Mouse (Mus musculus): ENCODE measurements around the gene Park7. TPM values are rescaled to one million over a fixed set of nuclear protein-coding genes. Genes with fewer than 3 reads are reported as not detected.
"Not testable (repeated sequence)": the region's sequence is repeated elsewhere in the genome, so short reads cannot be mapped to it uniquely, and the experiment has no call there.

The Park7 gene
- total and polyA plus RNA-seq, 2 experiments from 2014 or later: 135 to 449 TPM

DNA sequence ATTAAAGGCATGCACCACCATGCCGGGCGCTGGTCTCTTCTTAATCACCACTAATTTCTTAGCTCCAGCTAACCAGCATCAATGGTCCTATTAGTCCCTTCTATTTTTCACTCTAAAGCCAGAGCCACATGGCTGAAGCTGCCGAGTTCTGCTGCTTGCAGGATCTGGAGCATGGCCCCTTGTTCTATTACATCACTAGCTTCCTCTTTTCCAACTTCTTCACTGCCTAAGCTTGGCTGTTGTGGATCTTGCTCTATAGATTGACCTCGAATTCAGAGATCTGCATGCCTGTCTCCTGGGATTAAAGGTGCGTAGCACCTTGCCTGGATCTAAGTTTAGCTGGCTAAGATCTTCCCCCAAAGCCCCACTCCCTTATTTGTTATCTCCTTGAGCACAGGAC lies 31.6 kb downstream of the Park7 start:
- Histone ChIP-seq H3K27me3 (ENCODE audit: insufficient read depth, low read length) (no peaks in the 10 kb centered on the region), H3K4me1 (ENCODE audit: insufficient read depth, low read length) (no peaks in the 10 kb centered on the region), H3K4me2 (ENCODE audit: low read depth, low read length) (no peak overlapping the region), H3K9me3 (ENCODE audit: low read length) (peaks cover 17% of the 10 kb centered on the region), H3K36me3 (ENCODE audit: insufficient read depth, low read length) (no peaks in the 10 kb centered on the region), H3K27ac (no peak overlapping the region), H3K9ac (replicated peaks; ENCODE audit: low read length) (no peak overlapping the region), H3K4me3 (ENCODE audit: low read length) (no peak overlapping the region)
- DNase-seq (ENCODE audit: low spot score) (no peak), ATAC-seq (no peak)
- WGBS: 92% methylated on average over 5 of the region's 5 CpGs
- TF ChIP-seq CTCF (IDR thresholded peaks at IDR 0.05; ENCODE audit: low read depth): no peak

DNA sequence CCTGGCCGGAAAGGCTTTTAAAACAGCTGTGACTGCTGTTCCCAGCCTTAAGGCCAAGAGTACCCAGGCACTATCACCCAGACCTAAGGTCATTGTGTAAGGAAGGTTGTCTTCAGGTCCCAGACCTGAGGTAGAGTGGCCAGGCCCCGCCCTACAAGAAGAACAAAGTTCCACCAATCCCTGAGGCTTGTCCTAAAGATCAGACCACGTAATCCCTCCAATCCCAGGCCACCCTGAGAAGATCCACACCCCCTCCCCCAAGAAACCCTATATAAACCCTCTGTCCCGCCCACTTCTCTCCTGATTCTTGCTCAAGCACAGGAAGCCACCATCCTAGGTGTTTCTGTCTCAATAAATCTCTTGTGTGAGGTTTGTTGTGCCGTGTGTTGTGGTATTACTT lies 33.9 kb downstream of the Park7 start:
- H3K4me2 ChIP-seq (ENCODE audit: low read depth, low read length): no peak overlapping the region
- ATAC-seq (no peak), DNase-seq (ENCODE audit: low spot score) (no peak)
- H3K4me1 ChIP-seq (ENCODE audit: insufficient read depth, low read length): no peaks in the 10 kb centered on the region
- H3K27ac ChIP-seq: no peak overlapping the region
- TF ChIP-seq CTCF (IDR thresholded peaks at IDR 0.05; ENCODE audit: low read depth): no peak
- WGBS: 90% methylated on average over 5 of the region's 5 CpGs
- no peaks in the 10 kb centered on the region for H3K36me3 ChIP-seq (ENCODE audit: insufficient read depth, low read length)
- H3K27me3 ChIP-seq (ENCODE audit: insufficient read depth, low read length): no peaks in the 10 kb centered on the region
- H3K9me3 ChIP-seq (ENCODE audit: low read length): peaks cover 17% of the 10 kb centered on the region
- H3K4me3 ChIP-seq (ENCODE audit: low read length): no peak overlapping the region
- H3K9ac ChIP-seq (replicated peaks; ENCODE audit: low read length): no peak overlapping the region

DNA sequence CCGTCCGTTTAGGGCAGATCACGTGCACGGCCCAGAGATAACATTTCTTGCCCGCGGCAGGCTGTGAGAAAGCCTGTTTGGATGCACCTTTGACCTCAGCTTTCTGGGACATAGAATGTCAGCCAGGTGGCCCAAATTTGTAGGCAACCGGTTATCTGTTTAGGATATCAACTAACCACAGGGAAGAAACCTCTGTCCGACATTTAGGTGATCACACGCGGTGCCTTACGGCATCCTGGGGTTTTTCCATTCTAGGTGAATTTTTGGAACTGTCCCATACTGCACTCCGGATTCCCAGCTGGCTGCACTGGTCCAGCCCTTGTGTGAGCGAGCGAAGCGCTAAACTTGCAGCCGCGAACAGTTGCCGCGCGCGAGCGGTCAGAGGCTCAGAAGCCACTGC lies 34.6 kb downstream of the Park7 start:
- Histone ChIP-seq H3K27ac (no peak overlapping the region), H3K4me1 (ENCODE audit: insufficient read depth, low read length) (no peaks in the 10 kb centered on the region), H3K9ac (replicated peaks; ENCODE audit: low read length) (no peak overlapping the region), H3K4me2 (ENCODE audit: low read depth, low read length) (no peak overlapping the region), H3K4me3 (ENCODE audit: low read length) (no peak overlapping the region), H3K36me3 (ENCODE audit: insufficient read depth, low read length) (no peaks in the 10 kb centered on the region), H3K9me3 (ENCODE audit: low read length) (peaks cover 17% of the 10 kb centered on the region), H3K27me3 (ENCODE audit: insufficient read depth, low read length) (no peaks in the 10 kb centered on the region)
- 96% methylated on average over 22 of the region's 22 CpGs for WGBS
- no peak for TF ChIP-seq CTCF (IDR thresholded peaks at IDR 0.05; ENCODE audit: low read depth)
- no peak for DNase-seq (ENCODE audit: low spot score)
- no peak for ATAC-seq

DNA sequence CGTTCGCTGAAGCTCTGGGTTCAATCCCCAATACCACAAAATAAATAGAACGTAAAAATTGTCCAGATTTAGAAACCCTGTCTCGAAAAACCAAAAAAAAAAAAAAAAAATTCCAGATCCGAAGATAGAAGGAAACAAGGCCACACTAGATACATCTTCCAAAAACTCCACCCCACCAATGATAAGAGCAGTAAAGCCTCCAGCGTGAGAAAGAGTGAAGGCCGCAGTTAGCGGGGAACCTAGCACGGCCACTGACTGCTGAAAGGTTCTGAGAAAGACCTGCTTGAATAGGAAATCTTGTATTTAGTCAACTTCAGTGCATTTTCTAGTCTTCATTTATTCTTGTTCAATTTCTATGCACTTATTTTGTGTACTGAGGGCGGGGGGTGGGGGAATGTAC lies 38.8 kb downstream of the Park7 start:
- 86% methylated on average over 10 of the region's 10 CpGs for WGBS
- H3K4me2 ChIP-seq (ENCODE audit: low read depth, low read length): no peak overlapping the region
- H3K9ac ChIP-seq (replicated peaks; ENCODE audit: low read length): no peak overlapping the region
- H3K27ac ChIP-seq: no peak overlapping the region
- DNase-seq (ENCODE audit: low spot score) (no peak), ATAC-seq (no peak)
- H3K4me1 ChIP-seq (ENCODE audit: insufficient read depth, low read length): peaks cover 8% of the 10 kb centered on the region; the same call in 1 of the 2 replicates
- no peak for TF ChIP-seq CTCF (IDR thresholded peaks at IDR 0.05; ENCODE audit: low read depth)
- H3K27me3 ChIP-seq (ENCODE audit: insufficient read depth, low read length): no peaks in the 10 kb centered on the region
- H3K9me3 ChIP-seq (ENCODE audit: low read length): peaks cover 17% of the 10 kb centered on the region
- H3K36me3 ChIP-seq (ENCODE audit: insufficient read depth, low read length): no peaks in the 10 kb centered on the region
- no peak overlapping the region for H3K4me3 ChIP-seq (ENCODE audit: low read length)

DNA sequence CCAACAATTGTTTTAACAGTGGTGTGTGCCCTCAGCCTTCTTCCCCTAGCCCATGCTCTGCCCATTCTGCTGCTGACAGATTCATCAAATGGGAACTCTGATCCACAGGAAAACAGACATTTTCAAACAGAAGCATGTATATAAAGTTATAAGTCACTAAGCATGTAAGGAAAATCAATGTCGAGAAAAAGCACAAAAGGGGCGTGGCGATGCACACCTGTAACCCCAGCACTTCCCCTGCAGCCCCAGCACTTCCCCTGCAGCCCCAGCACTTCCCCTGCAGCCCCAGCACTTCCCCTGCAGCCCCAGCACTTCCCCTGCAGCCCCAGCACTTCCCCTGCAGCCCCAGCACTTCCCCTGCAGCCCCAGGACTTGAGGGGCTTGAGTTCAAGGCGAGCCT lies 39.8 kb downstream of the Park7 start:
- not testable (repeated sequence) for ATAC-seq; H3K27me3 ChIP-seq (ENCODE audit: insufficient read depth, low read length); H3K9ac ChIP-seq (replicated peaks; ENCODE audit: low read length); DNase-seq (ENCODE audit: low spot score); H3K4me3 ChIP-seq (ENCODE audit: low read length); H3K4me1 ChIP-seq (ENCODE audit: insufficient read depth, low read length); H3K27ac ChIP-seq; H3K4me2 ChIP-seq (ENCODE audit: low read depth, low read length); H3K36me3 ChIP-seq (ENCODE audit: insufficient read depth, low read length)
- WGBS: 81% methylated on average over 4 of the region's 4 CpGs
- peaks cover 10% of the 10 kb centered on the region for H3K9me3 ChIP-seq (ENCODE audit: low read length)

DNA sequence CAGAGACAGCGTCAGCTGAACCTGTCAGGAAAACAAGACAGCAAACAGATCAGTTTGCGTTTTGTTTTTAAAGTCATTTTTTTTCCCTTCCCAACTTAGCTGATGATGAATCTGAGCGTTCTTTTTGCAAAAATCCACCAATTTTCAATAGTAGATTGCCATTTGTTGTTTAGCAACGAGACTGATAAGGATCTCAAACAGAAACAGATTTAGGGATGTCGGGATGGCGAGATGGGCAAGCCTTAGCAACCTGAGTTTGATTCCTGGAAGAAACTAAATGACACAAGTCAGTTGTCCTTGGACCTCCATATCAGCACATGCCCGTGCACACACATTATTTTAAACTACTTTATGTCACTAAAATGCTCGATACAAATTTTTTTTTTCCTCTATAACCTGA lies 41.6 kb downstream of the Park7 start:
- H3K4me1 ChIP-seq (ENCODE audit: insufficient read depth, low read length): peaks cover 8% of the 10 kb centered on the region; the same call in 1 of the 2 replicates
- ATAC-seq: no peak
- H3K4me3 ChIP-seq (ENCODE audit: low read length): no peak overlapping the region
- DNase-seq (ENCODE audit: low spot score): no peak
- H3K9me3 ChIP-seq (ENCODE audit: low read length): no peaks in the 10 kb centered on the region
- no peak overlapping the region for H3K9ac ChIP-seq (replicated peaks; ENCODE audit: low read length)
- H3K27ac ChIP-seq: peak overlapping the region; percentile 73; the same call in 1 of the 2 replicates
- H3K36me3 ChIP-seq (ENCODE audit: insufficient read depth, low read length): 0 out of 2 replicates have a peak, but pooled peaks cover 4% of the 10 kb centered on the region
- H3K4me2 ChIP-seq (ENCODE audit: low read depth, low read length): no peak overlapping the region
- WGBS: 80% methylated on average over 8 of the region's 8 CpGs
- TF ChIP-seq CTCF (IDR thresholded peaks at IDR 0.05; ENCODE audit: low read depth): no peak
- H3K27me3 ChIP-seq (ENCODE audit: insufficient read depth, low read length): no peaks in the 10 kb centered on the region

DNA sequence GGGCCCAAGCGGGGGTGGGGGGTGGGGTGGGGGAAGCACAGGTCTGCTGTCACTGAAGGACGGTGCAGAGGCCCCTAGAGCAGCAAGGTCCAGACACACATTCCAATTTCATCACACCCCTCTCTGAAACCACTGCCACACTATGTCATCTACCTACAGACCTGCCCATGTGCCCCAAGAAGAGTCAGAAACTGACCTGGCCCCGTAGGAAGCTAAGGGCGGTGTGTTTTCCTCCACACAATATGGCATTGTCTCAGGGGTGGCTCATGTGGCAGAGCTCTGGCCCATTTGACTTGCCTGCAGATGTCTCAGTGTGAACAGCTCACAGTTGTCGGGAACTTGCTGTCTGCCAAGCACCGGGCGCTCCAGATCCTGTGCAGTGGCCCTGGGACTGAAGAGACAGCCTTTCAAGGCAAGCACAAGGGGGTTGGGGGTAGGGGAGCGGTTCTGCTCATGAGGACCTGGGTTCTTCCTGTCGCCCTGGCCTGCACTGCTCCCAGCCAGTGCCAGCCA lies 42.0 kb downstream of the Park7 start:
- TF ChIP-seq CTCF (IDR thresholded peaks at IDR 0.05; ENCODE audit: low read depth): no peak
- H3K4me1 ChIP-seq (ENCODE audit: insufficient read depth, low read length): peaks cover 8% of the 10 kb centered on the region; the same call in 1 of the 2 replicates
- ATAC-seq: peak; percentile 71
- H3K27ac ChIP-seq: peak overlapping the region; percentile 73
- no peaks in the 10 kb centered on the region for H3K9me3 ChIP-seq (ENCODE audit: low read length)
- no peak overlapping the region for H3K4me2 ChIP-seq (ENCODE audit: low read depth, low read length)
- H3K4me3 ChIP-seq (ENCODE audit: low read length): no peak overlapping the region
- H3K36me3 ChIP-seq (ENCODE audit: insufficient read depth, low read length): peaks cover 7% of the 10 kb centered on the region
- 30% methylated on average over 9 of the region's 9 CpGs for WGBS
- H3K9ac ChIP-seq (replicated peaks; ENCODE audit: low read length): no peak overlapping the region
- peak; percentile 34 for DNase-seq (ENCODE audit: low spot score)
- H3K27me3 ChIP-seq (ENCODE audit: insufficient read depth, low read length): no peaks in the 10 kb centered on the region

Measured in hindbrain, postnatal 0 days (tissue).